In genomic region chr13:12519955-12520584, GRCm38 (mm10) we compare ENCODE assay signal across 8 mouse cellular contexts. TPM values are rescaled to one million over a fixed set of nuclear protein-coding genes. Genes with fewer than 3 reads are reported as not detected.
DNase-seq lines count a peak whose midpoint lies in the region; ATAC-seq lines count a peak whose summit lies in the region.

TSS of gene Edaradd (minus strand) at chr13:12520438.

- H3K4me1 ChIP-seq in brown adipose tissue, adult 24 weeks (ENCODE audit: control insufficient read depth, insufficient read depth, insufficient read length, low read length): no peaks in the 10 kb centered on the region
- peaks cover 5% of the 10 kb centered on the region; the same call in 1 of the 2 replicates for H3K4me1 ChIP-seq in hindbrain, embryonic 14.5 days (replicated peaks; ENCODE audit: control insufficient read depth, insufficient read depth, low read length)
- peaks cover 14% of the 10 kb centered on the region for H3K4me1 ChIP-seq in megakaryocyte, embryonic 14.5 days

- peak; percentile 69 for DNase-seq in Muller cell, postnatal 12 days (ENCODE audit: inconsistent ontology term)
- peak; percentile 52 for DNase-seq in gastrocnemius, postnatal 10 days
- DNase-seq in hindbrain, embryonic 14.5 days (ENCODE audit: low spot score): peak; percentile 67
- DNase-seq in left cerebral cortex, postnatal 25 days (ENCODE audit: low spot score in 2 of 2): peak; percentile 18 to 20
- peak; percentile 9 to 40 for DNase-seq in right cerebral cortex, adult 2 months (ENCODE audit: low spot score in 2 of 2)
- DNase-seq in urinary bladder, postnatal 14 days (ENCODE audit: low spot score): peak; percentile 78

- peak within 1 kb of the TSS; percentile 63 for H3K9ac ChIP-seq in hindbrain, embryonic 14.5 days

- H3K27me3 ChIP-seq in hindbrain, embryonic 14.5 days (ENCODE audit: control insufficient read depth, insufficient read depth, low read length): peaks cover 21% of the 10 kb centered on the region
- peaks cover 63% of the 10 kb centered on the region for H3K27me3 ChIP-seq in megakaryocyte, embryonic 14.5 days (replicated peaks)

- H3K4me2 ChIP-seq in hindbrain, embryonic 14.5 days (replicated peaks): peak within 1 kb of the TSS; percentile 99

- ATAC-seq in hindbrain, embryonic 14.5 days (ENCODE audit: low FRiP score): peak; percentile 73

- H3K9me3 ChIP-seq in hindbrain, embryonic 14.5 days (ENCODE audit: control insufficient read depth, low read length): no peaks in the 10 kb centered on the region
- 0 out of 2 replicates have a peak, but pooled peaks cover 3% of the 10 kb centered on the region for H3K9me3 ChIP-seq in megakaryocyte, embryonic 14.5 days

- H3K36me3 ChIP-seq in hindbrain, embryonic 14.5 days (replicated peaks; ENCODE audit: control insufficient read depth, insufficient read depth): no peaks in the 10 kb centered on the region
- no peaks in the 10 kb centered on the region for H3K36me3 ChIP-seq in megakaryocyte, embryonic 14.5 days (replicated peaks; ENCODE audit: low read length)

- no peak within 1 kb of the TSS for H3K27ac ChIP-seq in brown adipose tissue, adult 24 weeks (replicated peaks; ENCODE audit: low read depth, low read length)
- no peak within 1 kb of the TSS for H3K27ac ChIP-seq in hindbrain, embryonic 14.5 days

- under 1% methylated on average over 35 of the region's 35 CpGs for WGBS in hindbrain, embryonic 14.5 days

- intact Hi-C loops in left cerebral cortex, postnatal 25 days (cut with DNase I): no loop called here

- H3K4me3 ChIP-seq in brown adipose tissue, adult 24 weeks (ENCODE audit: insufficient read depth, low read depth, low read length): peak within 1 kb of the TSS; percentile 55
- peak within 1 kb of the TSS; percentile 58 for H3K4me3 ChIP-seq in hindbrain, embryonic 14.5 days (replicated peaks; ENCODE audit: low read length)
- peak within 1 kb of the TSS; percentile 94 for H3K4me3 ChIP-seq in megakaryocyte, embryonic 14.5 days (replicated peaks)

RNA-seq across cellular contexts. Expression of gene Edaradd, which starts in this region (rescaled TPM):
- not detected in 2 replicates for polyA plus RNA-seq in brown adipose tissue, adult 24 weeks (2012; ENCODE audit: insufficient read depth, insufficient read length, missing spikeins)
- total RNA-seq in gastrocnemius, postnatal 10 days (2021): under 1 TPM; 0.05 to 0.09 TPM
- 1.8 and 2.0 TPM in 2 replicates for polyA plus RNA-seq in hindbrain, embryonic 14.5 days (2014; fragmentation: Nextera tagmentation; extraction: Ambion mirVana)
- total RNA-seq in left cerebral cortex, postnatal 25 days (2021): under 1 TPM; 0.09 to 0.16 TPM
- not detected in 2 replicates for polyA plus RNA-seq in megakaryocyte, embryonic 14.5 days (2012; ENCODE audit: insufficient read depth, low replicate concordance)

Comparison
In these comparisons a context has a peak if more than half of its experiments do, and no peak if none do; other contexts are left out.
1. Peak in DNase-seq in gastrocnemius, postnatal 10 days; RNA of the gene not detected or under 1 TPM.
2. Peak in DNase-seq in left cerebral cortex, postnatal 25 days; RNA of the gene not detected or under 1 TPM.
3. DNase-seq: peak in every context shown above with its lines; median percentile 78 in urinary bladder, postnatal 14 days; 69 in Muller cell, postnatal 12 days; 67 in hindbrain, embryonic 14.5 days; 52 in gastrocnemius, postnatal 10 days; 24 in right cerebral cortex, adult 2 months; 19 in left cerebral cortex, postnatal 25 days.